Mouse (Mus musculus) ES-Bruce4 (cell line): ENCODE data around the gene Grin2a.

Experiments
- CTCF ChIP-seq: IDR thresholded peaks from one replicate; pipeline ENCODE4 v1.8.1; 2011; ENCODE audit warnings: low read depth, low read length
- EP300 ChIP-seq: IDR thresholded peaks from 2 replicates; pipeline ENCODE4 v1.6.1; 2011; ENCODE audit warnings: low read depth, low read length; ENCODE audit not compliant: insufficient read depth
- POLR2A ChIP-seq: IDR thresholded peaks from one replicate; pipeline ENCODE4 v1.8.1; 2011; ENCODE audit warnings: low read length; ENCODE audit not compliant: insufficient read depth

DNA sequence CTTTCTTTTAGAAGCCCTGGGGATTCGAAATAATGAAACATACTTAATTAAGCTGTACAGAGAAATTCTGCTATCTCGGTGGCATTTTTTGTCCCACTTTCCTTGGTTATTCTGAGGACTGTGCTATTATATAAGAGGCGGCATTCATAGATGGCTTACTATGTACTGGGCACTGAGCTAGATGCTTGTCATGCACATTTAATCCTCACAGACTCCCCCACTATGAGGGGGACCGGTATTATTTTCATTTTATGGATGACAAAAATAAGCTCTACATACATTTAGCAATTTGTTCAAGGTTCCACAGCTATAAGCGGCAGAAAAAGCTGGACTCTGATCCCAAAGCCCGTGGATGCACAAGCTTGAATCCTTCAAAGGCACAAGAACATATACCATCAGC is 256.7 kb downstream of the Grin2a start:
- no peak for TF ChIP-seq EP300
- no peak for TF ChIP-seq POLR2A
- TF ChIP-seq CTCF = no peak
